Mouse (Mus musculus) adrenal gland (tissue): ENCODE measurements at regions not wholly inside any gene's neighbourhood (a gene's known extent, or its start where the extent isn't known, plus 50 kb on each side); places are given as distances from the start of the nearest gene placed in this dataset.

ENCODE experiments used
- intact Hi-C: fragments of 180-260 bp; cut with DNase I; formaldehyde crosslinking; loops from one replicate; pipeline ENCODE4 v1.15.1; 2025

- intact Hi-C loops, result no loop called here
Measured at GRCm38 (mm10) chr10:65716914-65717610, 1378.9 kb upstream of the Jmjd1c start.

GRCm38 (mm10) chr10:65722496-65722895, 1373.4 kb upstream of the Jmjd1c start:
- intact Hi-C loops, result no loop called here

GRCm38 (mm10) chr10:65769451-65769850, 1326.5 kb upstream of the Jmjd1c start:
- intact Hi-C loops, result loop anchor here (10.0 kb wide), 1 partner anchor 1685 kb away; no protein-coding TSS in a partner anchor

GRCm38 (mm10) chr10:65771936-65772335, 1324.0 kb upstream of the Jmjd1c start:
- intact Hi-C loops, result no loop called here

DNA sequence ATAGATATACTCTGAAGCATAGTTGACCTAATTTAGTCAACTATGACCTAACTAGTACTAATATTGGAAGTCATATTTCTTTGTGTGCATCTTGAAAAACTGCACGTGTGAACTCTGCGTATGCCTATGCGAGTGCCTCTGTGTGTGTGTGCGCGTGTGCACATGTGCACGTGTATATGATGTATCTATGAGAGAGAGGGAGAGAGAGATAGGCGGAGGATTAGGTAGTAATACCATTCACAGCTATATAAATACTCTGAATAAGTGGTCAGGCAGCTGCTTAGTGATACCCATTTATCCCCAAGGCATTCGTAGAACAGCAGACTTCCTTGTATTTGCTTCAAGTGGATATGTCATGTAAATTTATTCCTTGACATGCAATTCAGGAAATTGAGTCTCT, 1310.9 kb upstream of the Jmjd1c start:
- intact Hi-C loops, result no loop called here
